Mouse (Mus musculus) midbrain, embryonic 13.5 days (tissue): ENCODE results near the gene Zdhhc16. TPM values are rescaled to one million over a fixed set of nuclear protein-coding genes. Genes with fewer than 3 reads are reported as not detected.
A peak's percentile ranks its signal among the peaks of the same experiment; 100 is the strongest.

Experiments
- ATAC-seq: fragments of 200-750 bp; cut with Nextera tagmentation; 2 replicates; pipeline ENCODE4 v1.8.0; 2017; ENCODE audit warnings: mild to moderate bottlenecking, moderate TSS enrichment, moderate library complexity
- H3K27ac ChIP-seq: fragments of 300-500 bp; sonication (generic); 2 replicates; pipeline ENCODE4 v1.5.1; 2015; ENCODE audit warnings: inconsistent platforms, mild to moderate bottlenecking, moderate library complexity
- H3K27me3 ChIP-seq: fragments of 300-500 bp; sonication (generic); 2 replicates; pipeline ENCODE4 v1.6.1; 2015; ENCODE audit warnings: mild to moderate bottlenecking, inconsistent platforms
- H3K36me3 ChIP-seq: fragments of 300-500 bp; sonication (generic); 2 replicates; pipeline ENCODE4 v1.6.1; 2015; ENCODE audit warnings: mild to moderate bottlenecking, inconsistent platforms
- H3K4me1 ChIP-seq: fragments of 300-500 bp; sonication (generic); replicated peaks from 2 replicates; pipeline ENCODE4 v1.6.1; 2015; ENCODE audit warnings: inconsistent platforms
- H3K4me2 ChIP-seq: fragments of 300-500 bp; sonication (generic); replicated peaks from 2 replicates; pipeline ENCODE4 v1.6.1; 2015; ENCODE audit warnings: moderate library complexity, mild to moderate bottlenecking, inconsistent platforms
- H3K4me3 ChIP-seq: fragments of 300-500 bp; sonication (generic); replicated peaks from 2 replicates; pipeline ENCODE4 v1.5.1; 2015; ENCODE audit warnings: mild to moderate bottlenecking, inconsistent platforms
- H3K9ac ChIP-seq: fragments of 300-500 bp; sonication (generic); replicated peaks from 2 replicates; pipeline ENCODE4 v1.6.1; 2015; ENCODE audit warnings: mild to moderate bottlenecking, inconsistent platforms
- H3K9me3 ChIP-seq: fragments of 300-500 bp; sonication (generic); 2 replicates; pipeline ENCODE4 v1.6.1; 2016; ENCODE audit warnings: mild to moderate bottlenecking, inconsistent platforms
- WGBS: fragments of 180-500 bp; shearing (Covaris S2); methylation state at CpG from one replicate; pipeline ENCODE4 v1.1.7; 2015; 5-methylcytosine and 5-hydroxymethylcytosine counted together
- polyA plus RNA-seq: library from polyadenylated mRNA; unstranded; fragments of >200 nt; fragmentation: Nextera tagmentation; extraction: Ambion mirVana; gene quantifications from 2 replicates; pipeline ENCODE4 v1.2.1, GENCODE M21; 2015

Gene Zdhhc16
- polyA plus RNA-seq, 1 experiment from 2014 or later, result 86.1 TPM

DNA sequence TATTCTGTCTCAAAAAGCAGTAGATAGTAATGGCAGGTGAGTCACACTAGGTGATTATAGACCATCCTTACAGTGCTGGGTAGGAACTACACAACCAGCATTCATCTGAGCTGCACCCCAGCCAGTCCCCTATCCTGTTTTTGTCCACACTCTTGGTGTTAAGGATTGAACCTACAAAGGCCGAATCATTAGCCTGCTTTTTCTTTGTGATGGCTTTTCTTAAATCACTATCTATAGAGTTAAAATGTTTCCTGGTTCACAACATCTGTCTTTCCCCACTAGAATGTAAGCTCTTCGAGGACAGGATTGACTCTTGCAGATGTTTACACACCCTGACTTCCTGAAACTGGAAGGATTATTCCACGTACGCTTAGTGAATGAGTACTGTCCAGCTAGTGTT is 13.8 kb upstream of the Zdhhc16 start:
- H3K36me3 ChIP-seq, result peaks cover 65% of the 10 kb centered on the region
- no peak overlapping the region for H3K9ac ChIP-seq
- WGBS, result 80% methylated on average over 4 of the region's 4 CpGs

DNA sequence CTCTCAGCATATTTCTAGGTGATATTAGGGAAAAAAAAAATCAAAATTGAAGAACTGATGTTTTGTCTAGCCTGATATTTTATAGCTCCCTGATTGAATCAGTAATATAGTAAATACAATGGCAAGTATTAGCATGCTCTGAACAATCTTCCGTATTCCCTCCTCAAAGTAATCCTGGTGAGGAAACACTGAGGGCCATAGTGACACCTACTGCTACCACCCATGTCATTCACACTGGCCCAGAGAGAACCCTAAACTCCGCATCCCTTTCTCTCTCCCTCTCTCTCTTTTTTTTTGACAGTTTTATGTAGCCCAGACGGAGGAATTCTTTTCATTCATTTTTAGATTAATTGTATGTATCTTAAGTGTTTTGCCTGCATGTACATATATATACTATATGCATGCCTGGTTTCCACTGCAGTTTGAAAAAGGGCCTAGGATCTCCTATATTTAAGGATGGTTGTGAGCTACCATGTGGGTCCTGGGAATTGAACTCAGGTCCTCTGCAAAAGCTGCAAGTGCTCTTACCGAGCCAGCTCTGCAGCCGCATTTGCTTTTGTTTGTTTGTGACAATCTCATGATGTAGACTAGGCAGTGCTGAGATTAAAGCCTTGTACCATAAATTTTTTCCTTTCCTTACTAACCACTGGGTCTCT is 12.7 kb upstream of the Zdhhc16 start:
- Histone ChIP-seq H3K4me2 (no peak overlapping the region), H3K27ac (no peak overlapping the region), H3K9ac (no peak overlapping the region), H3K4me1 (no peaks in the 10 kb centered on the region), H3K36me3 (peaks cover 71% of the 10 kb centered on the region), H3K9me3 (no peaks in the 10 kb centered on the region), H3K4me3 (no peak overlapping the region), H3K27me3 (no peaks in the 10 kb centered on the region)
- ATAC-seq, result no peak
- 79% methylated on average over 5 of the region's 5 CpGs for WGBS

More for the DNA sequence above, 13.8 kb upstream of the Zdhhc16 start:
- no peaks in the 10 kb centered on the region for H3K27me3 ChIP-seq
- H3K9me3 ChIP-seq, result no peaks in the 10 kb centered on the region
- H3K27ac ChIP-seq, result no peak overlapping the region
- no peak overlapping the region for H3K4me2 ChIP-seq
- peaks cover 6% of the 10 kb centered on the region for H3K4me1 ChIP-seq
- no peak overlapping the region for H3K4me3 ChIP-seq
- ATAC-seq, result no peak

DNA sequence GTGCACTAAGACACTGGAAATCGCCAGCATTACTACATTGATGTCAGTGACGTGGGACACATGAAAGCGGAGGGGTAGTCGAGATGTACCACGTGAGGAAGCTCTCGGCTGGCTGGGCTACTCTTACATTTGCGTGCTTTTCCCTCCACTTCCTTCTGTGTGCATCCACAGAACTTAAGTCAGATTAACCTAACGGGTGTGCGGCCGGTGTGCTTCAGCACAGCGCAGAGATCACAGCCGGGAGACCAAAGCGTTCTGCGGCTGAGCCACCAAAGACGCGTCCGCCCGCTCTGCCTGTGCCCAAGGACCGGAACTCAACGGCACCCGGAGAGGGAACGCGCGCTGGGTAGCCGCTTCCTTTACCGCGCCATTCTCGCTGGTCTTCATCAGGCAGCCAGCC is 594 bp upstream of the Zdhhc16 start:
- under 1% methylated on average over 28 of the region's 28 CpGs for WGBS
- Histone ChIP-seq H3K4me3 (peak overlapping the region; percentile 86), H3K9ac (peak overlapping the region; percentile 79), H3K4me2 (peak overlapping the region; percentile 85), H3K4me1 (peaks cover 28% of the 10 kb centered on the region), H3K27ac (peak overlapping the region; percentile 48), H3K9me3 (no peaks in the 10 kb centered on the region), H3K36me3 (peaks cover 28% of the 10 kb centered on the region), H3K27me3 (no peaks in the 10 kb centered on the region)
- ATAC-seq, result no peak; the same call in 1 of the 2 replicates

DNA sequence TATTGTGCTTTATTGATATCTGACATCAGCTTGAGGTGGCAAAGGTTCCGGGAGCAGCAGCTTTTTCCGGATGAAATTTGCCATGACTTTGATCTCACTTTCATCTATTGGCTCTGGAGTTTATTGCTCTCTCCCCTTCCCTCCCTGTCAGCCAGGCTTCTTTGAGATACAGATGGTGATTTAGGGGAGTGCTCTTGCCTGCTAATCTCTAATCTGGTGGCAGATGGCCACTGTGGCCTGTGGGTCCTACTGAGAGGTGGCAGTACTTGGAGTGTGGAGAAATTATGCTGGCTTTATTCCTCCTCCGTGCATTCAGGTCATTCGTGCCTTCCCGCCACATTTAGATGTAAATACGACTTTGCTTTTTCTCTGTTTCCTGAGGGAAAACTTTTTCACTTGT is 844 bp downstream of the Zdhhc16 start:
- H3K27ac ChIP-seq, result no peak overlapping the region
- H3K4me1 ChIP-seq, result peaks cover 28% of the 10 kb centered on the region
- ATAC-seq, result no peak
- peak overlapping the region; percentile 86 for H3K4me3 ChIP-seq
- H3K36me3 ChIP-seq, result peaks cover 30% of the 10 kb centered on the region
- peak overlapping the region; percentile 85 for H3K9ac ChIP-seq
- H3K9me3 ChIP-seq, result no peaks in the 10 kb centered on the region
- H3K27me3 ChIP-seq, result no peaks in the 10 kb centered on the region
- WGBS, result 23% methylated on average over 6 of the region's 6 CpGs
- peak overlapping the region; percentile 75 for H3K4me2 ChIP-seq

DNA sequence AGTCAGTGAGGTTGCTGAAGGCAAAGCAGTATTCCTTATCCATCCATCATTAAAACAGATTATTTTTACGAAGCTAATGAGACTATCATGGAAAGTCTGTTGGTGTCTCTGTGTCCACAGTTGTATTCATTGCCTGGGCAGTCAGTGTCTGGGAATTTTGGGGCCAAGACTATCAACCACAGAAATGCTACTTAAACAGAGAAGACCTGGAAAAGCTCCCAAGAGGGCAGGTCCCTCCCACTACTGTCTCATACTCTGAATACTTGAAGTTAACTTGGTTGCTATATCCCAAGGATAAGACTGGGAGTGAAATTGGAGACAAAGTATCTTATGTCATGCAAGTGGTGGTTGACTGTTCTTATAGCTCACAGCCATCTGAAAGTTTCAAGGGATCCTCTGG is 2.6 kb downstream of the Zdhhc16 start:
- ATAC-seq, result no peak
- no peaks in the 10 kb centered on the region for H3K27me3 ChIP-seq
- H3K36me3 ChIP-seq, result peaks cover 35% of the 10 kb centered on the region
- no peaks in the 10 kb centered on the region for H3K9me3 ChIP-seq
- peaks cover 28% of the 10 kb centered on the region for H3K4me1 ChIP-seq
- no peak overlapping the region for H3K4me2 ChIP-seq
- H3K27ac ChIP-seq, result no peak overlapping the region
- no peak overlapping the region for H3K9ac ChIP-seq
- no peak overlapping the region for H3K4me3 ChIP-seq
- WGBS, result 95% methylated on average over 1 of the region's 1 CpGs

DNA sequence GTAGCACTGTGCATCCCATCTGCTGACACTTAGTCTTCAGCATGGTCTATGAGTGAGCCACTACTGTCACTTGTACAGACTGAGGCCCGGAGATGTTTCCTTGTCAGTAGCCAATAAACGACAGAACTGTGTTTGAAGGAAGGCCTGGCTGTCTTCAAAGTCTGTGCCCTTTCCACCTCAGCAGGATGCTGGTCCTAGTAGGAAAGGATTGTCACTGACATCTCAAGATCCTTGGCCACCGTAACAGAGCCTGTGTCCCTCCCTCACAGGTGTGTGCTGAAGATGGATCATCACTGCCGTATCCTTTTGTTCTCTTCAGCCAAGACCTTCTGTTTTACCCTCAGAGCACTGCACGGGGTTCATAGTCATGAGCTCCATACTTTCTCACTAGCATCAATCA is 5.3 kb downstream of the Zdhhc16 start:
- Histone ChIP-seq H3K9ac (no peak overlapping the region), H3K27ac (no peak overlapping the region), H3K27me3 (no peaks in the 10 kb centered on the region), H3K4me1 (peaks cover 19% of the 10 kb centered on the region), H3K36me3 (peaks cover 61% of the 10 kb centered on the region), H3K4me3 (no peak overlapping the region), H3K4me2 (no peak overlapping the region), H3K9me3 (no peaks in the 10 kb centered on the region)
- no peak for ATAC-seq
- WGBS, result 93% methylated on average over 5 of the region's 5 CpGs

DNA sequence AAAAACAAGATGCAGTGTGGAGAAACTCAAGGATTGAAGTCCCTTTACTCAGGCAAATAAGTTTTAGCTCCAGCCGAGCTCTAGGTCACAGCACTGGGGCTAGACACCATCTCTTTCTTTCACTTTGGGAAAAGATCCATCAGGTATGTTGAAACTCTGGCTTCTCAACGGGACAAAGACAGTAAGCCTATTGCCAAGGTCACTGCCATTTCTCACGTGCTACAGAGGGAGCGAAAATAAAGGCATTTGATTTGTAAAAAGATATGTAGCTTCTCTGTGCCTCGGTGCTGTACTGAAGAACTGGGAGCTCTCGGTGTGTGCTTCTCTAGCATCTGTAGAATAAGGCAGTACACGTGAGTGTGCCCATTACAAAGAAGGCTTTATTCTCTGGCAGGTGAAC is 10.6 kb downstream of the Zdhhc16 start:
- Histone ChIP-seq H3K9me3 (no peaks in the 10 kb centered on the region), H3K4me2 (no peak overlapping the region), H3K9ac (no peak overlapping the region), H3K4me3 (no peak overlapping the region), H3K27me3 (no peaks in the 10 kb centered on the region), H3K36me3 (peaks cover 96% of the 10 kb centered on the region), H3K4me1 (no peaks in the 10 kb centered on the region), H3K27ac (no peak overlapping the region)
- 92% methylated on average over 7 of the region's 7 CpGs for WGBS
- no peak for ATAC-seq

DNA sequence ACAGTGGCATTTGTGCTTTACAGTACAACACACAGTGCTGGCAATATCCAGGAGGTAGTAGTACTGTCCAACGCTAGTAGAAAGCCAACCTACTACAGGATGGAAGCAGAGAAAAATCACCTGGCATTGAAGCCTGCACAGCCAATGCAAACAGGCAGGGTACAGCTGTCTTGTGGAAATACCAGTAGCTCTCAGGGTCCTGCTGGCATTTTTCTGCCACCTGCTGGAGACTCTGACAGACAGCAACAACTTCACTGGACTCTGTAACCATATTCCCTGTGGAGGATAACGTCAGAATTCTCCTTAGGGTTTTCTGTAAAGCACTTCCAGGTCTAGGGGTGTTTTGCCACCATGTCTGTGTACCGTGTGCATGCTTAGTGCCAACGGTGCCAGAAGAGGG is 19.0 kb downstream of the Zdhhc16 start:
- H3K4me3 ChIP-seq, result no peak overlapping the region
- no peaks in the 10 kb centered on the region for H3K4me1 ChIP-seq
- peaks cover 95% of the 10 kb centered on the region for H3K36me3 ChIP-seq
- WGBS, result 81% methylated on average over 4 of the region's 4 CpGs
- H3K9ac ChIP-seq, result no peak overlapping the region
- H3K9me3 ChIP-seq, result no peaks in the 10 kb centered on the region
- H3K27ac ChIP-seq, result no peak overlapping the region
- H3K27me3 ChIP-seq, result no peaks in the 10 kb centered on the region
- no peak for ATAC-seq
- no peak overlapping the region for H3K4me2 ChIP-seq

DNA sequence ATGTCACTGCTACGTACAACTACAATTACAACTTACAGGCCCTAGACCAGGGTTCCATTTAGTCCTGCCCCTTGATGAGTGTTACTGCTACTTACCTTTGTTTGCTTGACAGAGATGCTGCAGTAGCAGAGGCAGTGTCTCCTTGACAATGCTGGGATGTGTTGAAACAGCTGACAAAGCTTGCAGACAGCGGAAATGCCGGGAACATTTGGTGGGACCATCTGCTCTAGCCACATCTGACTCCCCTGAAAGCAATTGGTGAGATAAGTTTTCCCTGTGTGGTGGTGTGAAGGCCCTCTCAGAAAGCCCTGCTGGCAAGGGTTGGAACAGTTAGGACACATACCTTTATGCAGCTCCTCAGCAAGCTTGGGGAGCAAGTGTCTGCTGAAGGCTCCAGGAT is 20.3 kb downstream of the Zdhhc16 start:
- 92% methylated on average over 3 of the region's 3 CpGs for WGBS

DNA sequence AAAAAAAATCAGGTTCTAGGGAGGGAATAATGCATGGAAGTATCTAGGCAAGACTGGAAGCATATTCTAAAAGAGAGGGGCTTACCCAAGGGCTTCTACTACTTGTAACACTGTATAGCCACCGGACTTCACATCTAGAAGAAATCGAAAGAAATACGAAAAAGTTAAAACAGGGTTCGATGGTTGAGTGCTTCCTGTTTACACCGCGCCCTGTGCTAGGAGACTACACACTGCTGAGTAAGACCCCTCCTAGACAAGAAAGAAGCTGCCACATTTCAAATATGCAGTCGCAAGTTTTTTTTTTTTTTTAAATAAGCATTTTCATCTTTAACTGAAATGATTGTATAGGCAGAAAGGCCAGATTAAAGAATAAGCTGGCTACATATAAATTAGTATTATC is 36.3 kb downstream of the Zdhhc16 start:
- WGBS, result 98% methylated on average over 7 of the region's 7 CpGs
- Histone ChIP-seq H3K9ac (no peak overlapping the region), H3K4me3 (no peak overlapping the region), H3K27me3 (no peaks in the 10 kb centered on the region), H3K27ac (no peak overlapping the region), H3K4me1 (peaks cover 11% of the 10 kb centered on the region), H3K4me2 (no peak overlapping the region), H3K9me3 (no peaks in the 10 kb centered on the region), H3K36me3 (peaks cover 48% of the 10 kb centered on the region)
- no peak for ATAC-seq

More for the DNA sequence above, 20.3 kb downstream of the Zdhhc16 start:
- Histone ChIP-seq H3K4me2 (no peak overlapping the region), H3K36me3 (peaks cover 95% of the 10 kb centered on the region), H3K27ac (no peak overlapping the region), H3K9me3 (no peaks in the 10 kb centered on the region), H3K27me3 (no peaks in the 10 kb centered on the region), H3K9ac (no peak overlapping the region), H3K4me3 (no peak overlapping the region), H3K4me1 (no peaks in the 10 kb centered on the region)
- ATAC-seq, result no peak

DNA sequence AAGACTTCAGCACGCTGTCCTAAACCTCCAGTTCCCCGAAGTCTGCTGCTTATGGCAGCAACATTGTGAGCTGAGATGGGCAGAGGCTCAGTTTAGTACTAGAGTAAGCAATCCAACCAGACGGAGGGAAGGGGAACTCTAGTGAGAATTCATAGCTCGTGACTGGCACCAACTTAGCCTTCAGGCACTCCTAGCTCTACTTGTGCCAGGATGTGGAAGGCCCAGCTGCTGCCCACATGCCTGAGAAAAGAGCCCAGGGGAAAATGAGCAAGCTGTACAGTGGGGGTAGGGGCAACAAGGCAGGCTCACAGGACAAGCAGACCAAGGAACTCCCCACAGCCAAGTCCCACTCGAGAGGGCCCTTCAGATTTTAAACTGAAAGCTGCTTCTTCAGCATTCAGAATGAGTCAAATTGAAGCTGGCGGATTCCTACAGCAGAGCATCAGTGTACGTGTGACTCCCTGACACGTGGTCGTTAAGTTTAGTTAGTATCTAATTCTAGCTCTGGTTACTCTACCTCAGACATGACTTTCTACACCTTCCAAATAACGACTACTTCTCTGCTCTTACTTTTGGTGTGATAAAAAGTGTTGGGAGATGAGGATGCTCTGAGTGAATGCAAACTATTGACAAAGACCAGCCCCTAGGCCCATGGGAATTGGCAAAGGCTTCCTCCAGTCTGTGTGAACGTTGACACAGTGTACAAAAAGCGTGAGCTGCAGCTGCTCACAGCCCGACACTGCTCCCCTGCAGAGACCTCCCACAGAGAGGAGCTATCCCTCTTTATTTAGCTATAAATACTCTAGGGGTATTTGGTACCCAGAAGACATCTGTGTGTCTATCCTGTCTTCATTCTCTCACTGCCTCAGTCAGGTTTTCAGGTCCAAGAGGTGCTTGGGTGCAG is 40.9 kb downstream of the Zdhhc16 start:
- H3K4me2 ChIP-seq, result no peak overlapping the region
- no peaks in the 10 kb centered on the region for H3K27me3 ChIP-seq
- H3K9ac ChIP-seq, result no peak overlapping the region
- no peak for ATAC-seq
- H3K9me3 ChIP-seq, result no peaks in the 10 kb centered on the region
- H3K36me3 ChIP-seq, result peaks cover 4% of the 10 kb centered on the region; the same call in 1 of the 2 replicates
- no peak overlapping the region for H3K4me3 ChIP-seq
- H3K4me1 ChIP-seq, result peaks cover 16% of the 10 kb centered on the region
- 55% methylated on average over 13 of the region's 13 CpGs for WGBS
- H3K27ac ChIP-seq, result peak overlapping the region; percentile 36; the same call in 1 of the 2 replicates

DNA sequence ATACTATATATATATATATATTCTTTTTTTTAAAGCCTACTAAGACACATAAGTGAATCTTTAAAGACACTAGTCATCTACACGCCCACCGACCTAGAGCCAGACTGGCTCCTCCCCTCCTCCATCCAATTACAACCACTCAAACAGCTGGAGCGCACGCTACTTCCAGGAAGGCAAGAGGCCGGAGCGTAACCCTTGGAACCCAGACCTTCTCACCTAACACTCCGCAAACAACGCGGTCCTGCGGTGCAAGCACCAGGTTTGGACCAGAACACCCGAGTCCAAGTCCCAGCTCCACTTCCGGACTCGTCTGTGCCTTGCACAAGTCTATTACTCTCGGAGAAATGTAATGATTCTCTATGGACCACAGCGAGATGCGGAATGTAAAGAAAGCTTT is 47.1 kb downstream of the Zdhhc16 start:
- no peaks in the 10 kb centered on the region for H3K9me3 ChIP-seq
- H3K9ac ChIP-seq, result peak overlapping the region; percentile 81
- H3K4me1 ChIP-seq, result peaks cover 22% of the 10 kb centered on the region
- ATAC-seq, result peak; percentile 15
- peak overlapping the region; percentile 86 for H3K4me3 ChIP-seq
- H3K27ac ChIP-seq, result peak overlapping the region; percentile 81; the same call in 1 of the 2 replicates
- H3K27me3 ChIP-seq, result peaks cover 20% of the 10 kb centered on the region
- H3K4me2 ChIP-seq, result peak overlapping the region; percentile 100
- H3K36me3 ChIP-seq, result no peaks in the 10 kb centered on the region
- under 1% methylated on average over 16 of the region's 16 CpGs for WGBS
